Mouse (Mus musculus): ENCODE measurements at regions not wholly inside any gene's neighbourhood (a gene's known extent, or its start where the extent isn't known, plus 50 kb on each side); places are given as distances from the start of the nearest gene placed in this dataset.

DNA sequence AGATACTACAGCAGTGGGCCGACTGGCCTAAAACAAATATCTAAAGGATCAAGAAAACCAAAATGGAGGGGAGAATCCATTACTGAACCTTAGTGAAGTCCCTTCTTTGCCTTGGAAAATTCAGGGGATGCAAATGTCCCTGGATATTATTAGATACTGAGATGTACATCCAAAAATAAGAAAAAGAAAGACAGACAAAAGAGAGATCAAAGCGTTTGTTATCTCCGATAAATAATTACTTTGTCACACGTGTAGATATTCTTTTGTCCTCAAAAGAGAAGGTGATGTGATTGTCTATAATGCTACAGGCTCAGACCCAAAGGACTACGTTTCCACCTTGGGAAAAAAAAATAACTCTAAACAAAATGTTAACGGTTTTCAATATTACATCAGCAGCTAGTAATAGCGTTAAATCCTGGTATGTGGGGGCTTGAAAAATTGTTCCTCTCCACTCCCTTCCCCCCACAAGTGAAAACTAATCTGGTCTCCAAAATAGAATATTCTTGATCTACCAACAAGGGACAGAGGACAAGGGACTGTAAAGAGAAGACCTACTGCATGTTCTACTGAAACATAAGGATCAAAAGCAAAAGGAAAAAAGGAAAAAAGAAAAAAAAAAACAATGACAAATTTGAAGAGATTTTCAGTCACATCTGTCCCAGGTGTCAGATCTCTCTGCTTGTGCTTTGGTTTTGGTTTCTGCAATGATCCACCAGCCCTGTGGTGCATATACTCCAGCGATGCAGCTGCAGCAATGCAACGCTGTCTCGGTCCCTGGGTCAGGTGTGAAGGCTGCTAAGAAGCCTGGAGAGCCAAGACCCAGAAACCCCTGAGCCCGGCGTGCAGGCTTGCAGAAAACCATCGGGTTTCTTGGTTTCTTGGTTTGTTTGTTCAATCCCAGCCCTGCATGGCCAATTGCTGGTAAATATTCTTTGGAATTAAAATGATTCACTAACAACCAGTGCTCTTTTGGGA is 256.6 kb upstream of the Nfe2l3 start:
- WGBS, result 18% methylated on average over 13 of the region's 13 CpGs
- no peak for ATAC-seq (ENCODE audit: low read depth)
- Histone ChIP-seq H3K4me3 (ENCODE audit: low read depth, low read length) (no peak overlapping the region), H3K36me3 (ENCODE audit: control insufficient read depth, insufficient read depth, low read length) (no peaks in the 10 kb centered on the region), H3K4me2 (ENCODE audit: low read depth, low read length) (no peak overlapping the region), H3K27ac (ENCODE audit: low read depth, low read length) (no peak overlapping the region), H3K27me3 (ENCODE audit: control insufficient read depth, insufficient read depth, low read length) (peaks cover 12% of the 10 kb centered on the region), H3K9me3 (ENCODE audit: control insufficient read depth, low read length) (no peaks in the 10 kb centered on the region), H3K9ac (replicated peaks; ENCODE audit: low read depth, low read length) (no peak overlapping the region), H3K4me1 (ENCODE audit: control insufficient read depth, insufficient read depth, low read length) (peaks cover 17% of the 10 kb centered on the region)

GRCm38 (mm10) chr6:51176791-51177433 is 255.6 kb upstream of the Nfe2l3 start:
- H3K4me3 ChIP-seq (ENCODE audit: low read depth, low read length), result no peak overlapping the region
- H3K4me2 ChIP-seq (ENCODE audit: low read depth, low read length), result no peak overlapping the region
- ATAC-seq (ENCODE audit: low read depth), result no peak
- H3K27ac ChIP-seq (ENCODE audit: low read depth, low read length), result no peak overlapping the region
- H3K9me3 ChIP-seq (ENCODE audit: control insufficient read depth, low read length), result no peaks in the 10 kb centered on the region
- H3K9ac ChIP-seq (replicated peaks; ENCODE audit: low read depth, low read length), result no peak overlapping the region
- no peaks in the 10 kb centered on the region for H3K36me3 ChIP-seq (ENCODE audit: control insufficient read depth, insufficient read depth, low read length)
- WGBS, result 17% methylated on average over 6 of the region's 6 CpGs
- H3K27me3 ChIP-seq (ENCODE audit: control insufficient read depth, insufficient read depth, low read length), result peaks cover 21% of the 10 kb centered on the region
- H3K4me1 ChIP-seq (ENCODE audit: control insufficient read depth, insufficient read depth, low read length), result peaks cover 12% of the 10 kb centered on the region

DNA sequence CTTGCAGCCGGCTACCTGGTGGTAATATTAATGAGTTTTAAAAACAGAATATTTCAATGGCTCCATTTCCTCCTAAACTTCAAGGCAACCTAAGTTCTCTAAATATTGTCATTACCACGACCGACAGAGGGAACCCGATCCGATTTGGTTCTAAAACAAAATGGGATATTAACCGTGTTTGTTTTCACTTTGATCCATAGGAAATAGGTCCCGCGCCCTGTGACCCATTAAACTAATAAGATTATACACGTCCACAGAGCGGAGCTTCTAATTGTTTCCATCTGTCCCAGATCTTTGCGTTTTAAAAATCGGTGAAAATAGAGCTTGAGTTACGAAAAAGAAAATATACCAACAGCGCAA is 254.8 kb upstream of the Nfe2l3 start:
- Histone ChIP-seq H3K36me3 (ENCODE audit: control insufficient read depth, insufficient read depth, low read length) (no peaks in the 10 kb centered on the region), H3K9ac (replicated peaks; ENCODE audit: low read depth, low read length) (no peak overlapping the region), H3K9me3 (ENCODE audit: control insufficient read depth, low read length) (no peaks in the 10 kb centered on the region), H3K4me3 (ENCODE audit: low read depth, low read length) (peak overlapping the region; percentile 8; the same call in 1 of the 2 replicates), H3K4me1 (ENCODE audit: control insufficient read depth, insufficient read depth, low read length) (peaks cover 5% of the 10 kb centered on the region; the same call in 1 of the 2 replicates), H3K27ac (ENCODE audit: low read depth, low read length) (no peak overlapping the region), H3K27me3 (ENCODE audit: control insufficient read depth, insufficient read depth, low read length) (peaks cover 21% of the 10 kb centered on the region), H3K4me2 (ENCODE audit: low read depth, low read length) (peak overlapping the region; percentile 17; the same call in 1 of the 2 replicates)
- no peak for ATAC-seq (ENCODE audit: low read depth)
- under 1% methylated on average over 14 of the region's 14 CpGs for WGBS

DNA sequence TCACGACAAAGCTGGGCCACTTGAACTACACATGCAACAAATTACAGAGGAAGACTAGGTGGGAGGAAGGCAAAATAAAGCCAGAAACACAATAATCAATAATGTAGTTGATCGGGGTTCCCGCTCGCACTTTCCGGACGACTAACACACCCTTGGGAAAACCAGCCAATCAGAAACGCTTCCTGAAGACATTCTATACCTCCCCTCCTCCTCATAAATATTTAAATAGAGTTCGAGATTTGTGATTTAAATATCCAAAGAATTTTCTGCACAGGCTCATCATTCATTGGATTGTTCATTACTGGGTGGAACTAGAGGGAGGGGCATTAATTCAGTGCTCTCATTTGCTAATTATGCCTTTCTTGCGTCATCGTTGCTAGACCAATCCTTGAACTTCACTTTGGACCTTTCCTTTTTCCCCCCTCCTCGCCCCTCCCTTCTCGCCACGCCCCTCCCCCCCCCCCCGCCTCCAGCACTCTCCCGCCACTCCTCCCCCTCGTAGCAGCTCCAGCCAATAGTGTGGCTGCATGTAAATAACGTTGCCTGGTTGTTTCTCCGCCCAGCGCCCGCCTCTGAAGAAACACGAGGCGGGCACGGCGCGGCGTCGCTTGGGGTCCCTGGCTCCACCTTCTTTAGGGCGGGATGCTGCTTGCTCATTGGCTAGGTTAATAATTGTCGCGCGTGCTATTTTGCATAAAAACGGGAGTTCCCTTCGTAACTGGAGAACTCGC is 254.2 kb upstream of the Nfe2l3 start:
- H3K4me2 ChIP-seq (ENCODE audit: low read depth, low read length), result peak overlapping the region; percentile 17
- WGBS, result under 1% methylated on average over 30 of the region's 34 CpGs
- H3K4me3 ChIP-seq (ENCODE audit: low read depth, low read length), result peak overlapping the region; percentile 8; the same call in 1 of the 2 replicates

DNA sequence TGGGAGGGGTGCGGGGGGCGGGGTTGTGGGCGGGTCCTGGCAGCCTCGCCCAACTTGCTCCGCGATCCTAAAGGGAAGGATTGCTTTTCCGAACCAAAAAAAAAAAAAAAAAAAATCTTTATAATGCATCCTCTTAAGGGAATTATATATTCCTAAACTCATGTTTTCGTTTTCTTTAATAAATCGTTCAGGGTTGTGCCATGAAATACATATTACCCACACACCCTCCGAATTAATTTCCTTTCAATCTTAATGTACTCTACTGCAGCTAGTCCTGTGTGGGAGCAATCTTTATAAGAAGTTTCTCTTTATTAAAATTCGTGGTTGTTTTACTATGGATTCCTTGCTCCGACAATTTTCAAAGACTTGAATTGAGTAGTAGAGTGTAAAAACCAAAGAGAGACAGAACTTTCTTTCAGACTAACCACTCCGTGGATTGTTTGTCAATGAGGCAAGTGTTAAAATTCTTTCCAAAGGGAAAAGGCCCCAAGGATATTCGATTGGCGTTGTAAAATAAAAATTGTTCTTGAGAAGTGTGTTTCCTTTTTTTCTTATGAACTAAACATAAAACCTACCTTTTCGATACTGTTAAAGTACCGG is 253.6 kb upstream of the Nfe2l3 start:
- peak; percentile 4; the same call in 1 of the 2 replicates for ATAC-seq (ENCODE audit: low read depth)
- no peak overlapping the region for H3K27ac ChIP-seq (ENCODE audit: low read depth, low read length)
- 2% methylated on average over 17 of the region's 17 CpGs for WGBS

More for the DNA sequence above, 254.2 kb upstream of the Nfe2l3 start:
- Histone ChIP-seq H3K9ac (replicated peaks; ENCODE audit: low read depth, low read length) (no peak overlapping the region), H3K27ac (ENCODE audit: low read depth, low read length) (no peak overlapping the region), H3K9me3 (ENCODE audit: control insufficient read depth, low read length) (no peaks in the 10 kb centered on the region), H3K4me1 (ENCODE audit: control insufficient read depth, insufficient read depth, low read length) (peaks cover 5% of the 10 kb centered on the region; the same call in 1 of the 2 replicates), H3K36me3 (ENCODE audit: control insufficient read depth, insufficient read depth, low read length) (no peaks in the 10 kb centered on the region), H3K27me3 (ENCODE audit: control insufficient read depth, insufficient read depth, low read length) (peaks cover 25% of the 10 kb centered on the region)
- peak; percentile 96 for ATAC-seq (ENCODE audit: low read depth)

GRCm38 (mm10) chr6:51179741-51180537 is 252.5 kb upstream of the Nfe2l3 start:
- Histone ChIP-seq H3K36me3 (ENCODE audit: control insufficient read depth, insufficient read depth, low read length) (no peaks in the 10 kb centered on the region), H3K4me2 (ENCODE audit: low read depth, low read length) (no peak overlapping the region), H3K27ac (ENCODE audit: low read depth, low read length) (no peak overlapping the region), H3K9ac (replicated peaks; ENCODE audit: low read depth, low read length) (no peak overlapping the region), H3K4me3 (ENCODE audit: low read depth, low read length) (no peak overlapping the region), H3K4me1 (ENCODE audit: control insufficient read depth, insufficient read depth, low read length) (no peaks in the 10 kb centered on the region), H3K27me3 (ENCODE audit: control insufficient read depth, insufficient read depth, low read length) (peaks cover 30% of the 10 kb centered on the region), H3K9me3 (ENCODE audit: control insufficient read depth, low read length) (no peaks in the 10 kb centered on the region)
- ATAC-seq (ENCODE audit: low read depth), result no peak
- WGBS, result 5% methylated on average over 17 of the region's 17 CpGs

More for the DNA sequence above, 253.6 kb upstream of the Nfe2l3 start:
- Histone ChIP-seq H3K27me3 (ENCODE audit: control insufficient read depth, insufficient read depth, low read length) (peaks cover 25% of the 10 kb centered on the region), H3K4me1 (ENCODE audit: control insufficient read depth, insufficient read depth, low read length) (no peaks in the 10 kb centered on the region), H3K4me2 (ENCODE audit: low read depth, low read length) (no peak overlapping the region), H3K9me3 (ENCODE audit: control insufficient read depth, low read length) (no peaks in the 10 kb centered on the region), H3K36me3 (ENCODE audit: control insufficient read depth, insufficient read depth, low read length) (no peaks in the 10 kb centered on the region), H3K9ac (replicated peaks; ENCODE audit: low read depth, low read length) (no peak overlapping the region), H3K4me3 (ENCODE audit: low read depth, low read length) (no peak overlapping the region)

GRCm38 (mm10) chr6:51180881-51181875 is 251.3 kb upstream of the Nfe2l3 start:
- Histone ChIP-seq H3K27ac (ENCODE audit: low read depth, low read length) (no peak overlapping the region), H3K9me3 (ENCODE audit: control insufficient read depth, low read length) (no peaks in the 10 kb centered on the region), H3K36me3 (ENCODE audit: control insufficient read depth, insufficient read depth, low read length) (no peaks in the 10 kb centered on the region), H3K4me2 (ENCODE audit: low read depth, low read length) (no peak overlapping the region), H3K4me3 (ENCODE audit: low read depth, low read length) (no peak overlapping the region), H3K27me3 (ENCODE audit: control insufficient read depth, insufficient read depth, low read length) (peaks cover 37% of the 10 kb centered on the region), H3K4me1 (ENCODE audit: control insufficient read depth, insufficient read depth, low read length) (no peaks in the 10 kb centered on the region), H3K9ac (replicated peaks; ENCODE audit: low read depth, low read length) (no peak overlapping the region)
- WGBS, result 2% methylated on average over 11 of the region's 11 CpGs
- ATAC-seq (ENCODE audit: low read depth), result no peak
